Mouse (Mus musculus): ENCODE data around the gene Olfr1359. TPM values are rescaled to one million over a fixed set of nuclear protein-coding genes. Genes with fewer than 3 reads are reported as not detected.
"Not testable (repeated sequence)": the region's sequence is repeated elsewhere in the genome, so short reads cannot be mapped to it uniquely, and the experiment has no call there.

Gene Olfr1359
- polyA plus RNA-seq, 1 experiment: not detected

DNA sequence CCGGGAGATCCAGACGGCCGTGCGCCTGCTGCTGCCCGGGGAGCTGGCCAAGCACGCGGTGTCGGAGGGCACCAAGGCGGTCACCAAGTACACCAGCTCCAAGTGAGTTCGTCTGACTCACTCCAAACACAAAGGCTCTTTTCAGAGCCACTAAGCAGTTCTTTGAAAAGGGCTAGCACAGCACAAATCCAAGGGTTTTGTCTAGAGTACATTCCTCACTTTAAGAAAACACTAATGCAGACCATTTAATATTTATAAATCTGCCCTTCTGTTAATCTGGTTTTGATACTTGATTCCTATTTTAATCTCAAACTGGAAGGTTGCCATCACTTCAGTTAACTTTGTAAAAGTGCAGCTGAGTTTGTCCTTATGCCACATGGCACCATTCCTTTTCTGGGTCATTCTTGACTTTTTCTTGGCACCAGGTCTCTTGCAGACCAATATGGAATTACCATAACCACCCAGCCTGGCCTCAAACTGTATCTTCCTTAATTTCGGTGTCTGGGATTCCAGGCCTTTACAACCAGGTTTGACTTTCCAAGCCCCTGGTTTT lies 24.5 kb downstream of the Olfr1359 start:
- TF ChIP-seq GATA1 (IDR thresholded peaks at IDR 0.05; ENCODE audit: low read length): no peak

DNA sequence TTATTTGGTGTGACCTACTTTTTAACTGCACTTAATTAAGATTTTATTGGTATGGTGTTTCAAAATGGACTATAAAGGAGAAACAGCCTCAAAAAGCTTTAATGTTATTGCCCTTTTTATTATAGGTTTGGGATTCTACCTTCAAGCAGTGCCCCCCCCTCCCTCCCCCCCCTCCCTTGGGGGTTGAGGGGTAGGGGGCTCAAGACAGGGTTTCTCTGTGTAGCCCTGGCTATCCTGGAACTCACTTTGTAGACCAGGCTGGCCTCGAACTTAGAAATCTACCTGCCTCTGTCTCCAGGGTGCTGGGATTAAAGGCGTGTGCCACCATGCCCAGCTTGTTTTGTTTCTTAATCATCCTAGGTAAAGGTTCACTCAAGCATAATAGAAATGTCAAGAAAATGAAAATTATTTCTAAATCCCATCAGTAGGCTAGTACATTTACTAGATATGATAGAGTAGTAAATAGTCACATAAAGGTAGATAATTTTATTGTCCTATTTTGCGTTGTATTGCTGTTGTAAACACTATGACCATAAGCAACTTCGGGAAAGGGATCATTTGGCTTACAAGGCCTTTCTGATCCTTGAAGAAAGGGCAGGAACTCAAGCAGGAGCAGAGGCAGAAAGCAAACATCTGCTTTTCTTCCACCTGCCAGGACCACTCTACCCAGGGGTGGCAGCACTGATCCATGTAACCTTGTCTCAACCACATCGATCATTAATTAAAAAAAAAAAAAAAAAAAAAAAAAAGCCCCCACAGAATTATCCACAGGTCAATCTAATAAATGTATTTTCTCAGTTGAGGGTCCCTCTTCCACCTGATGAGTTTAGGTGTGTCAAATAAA lies 25.3 kb downstream of the Olfr1359 start:
- no peak for TF ChIP-seq GATA1 (IDR thresholded peaks at IDR 0.05; ENCODE audit: low read length)

DNA sequence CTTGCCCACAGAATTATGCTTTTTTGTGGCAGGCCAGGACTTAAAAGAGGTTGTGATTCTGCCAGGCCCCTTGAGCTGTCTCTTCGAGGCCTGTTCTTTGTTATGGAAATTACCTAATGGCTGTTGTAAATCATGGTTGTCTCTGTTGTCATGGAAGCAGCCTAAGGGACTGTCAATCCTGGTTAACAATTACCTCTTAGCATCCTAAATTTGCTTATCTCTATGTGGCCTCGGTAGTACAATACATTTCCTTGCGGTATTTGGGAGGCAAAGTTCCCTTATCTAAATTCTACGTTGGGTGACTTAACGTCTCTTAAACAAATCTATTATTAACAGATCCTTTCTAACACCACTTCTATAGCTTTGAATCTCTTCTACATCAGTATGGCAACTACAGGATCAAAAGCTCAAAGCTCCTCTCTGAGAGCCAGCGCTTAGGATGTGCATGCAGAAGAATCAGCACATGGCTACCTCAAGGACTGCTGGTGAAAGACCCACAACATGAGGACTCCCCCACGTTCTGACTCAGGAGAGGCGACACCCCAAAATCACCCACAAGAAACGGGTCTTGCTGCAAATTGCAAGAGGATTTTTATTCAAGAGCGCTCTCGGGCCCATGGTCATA lies 30.1 kb downstream of the Olfr1359 start:
- TF ChIP-seq GATA1 (IDR thresholded peaks at IDR 0.05; ENCODE audit: low read length): no peak

DNA sequence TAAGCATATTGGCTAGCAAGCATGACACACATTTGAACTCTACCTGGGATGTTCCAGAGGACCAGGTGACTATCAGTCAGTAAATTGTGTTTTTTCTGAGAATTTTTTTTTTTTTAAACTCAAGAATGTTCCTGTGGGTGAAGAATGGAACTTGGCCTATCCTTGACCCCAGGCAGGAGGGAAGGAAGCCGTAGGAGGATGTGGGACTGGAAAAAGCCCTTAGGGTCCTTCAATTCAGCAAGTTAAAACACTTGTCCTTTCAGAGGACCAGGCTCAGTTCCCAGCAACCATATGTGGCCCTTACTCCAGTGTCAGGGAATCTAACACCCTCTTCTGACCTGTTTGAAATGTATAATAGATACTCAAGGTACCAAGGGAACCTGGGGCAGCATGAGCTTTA lies 31.6 kb downstream of the Olfr1359 start:
- no peak for TF ChIP-seq GATA1 (IDR thresholded peaks at IDR 0.05; ENCODE audit: low read length)

DNA sequence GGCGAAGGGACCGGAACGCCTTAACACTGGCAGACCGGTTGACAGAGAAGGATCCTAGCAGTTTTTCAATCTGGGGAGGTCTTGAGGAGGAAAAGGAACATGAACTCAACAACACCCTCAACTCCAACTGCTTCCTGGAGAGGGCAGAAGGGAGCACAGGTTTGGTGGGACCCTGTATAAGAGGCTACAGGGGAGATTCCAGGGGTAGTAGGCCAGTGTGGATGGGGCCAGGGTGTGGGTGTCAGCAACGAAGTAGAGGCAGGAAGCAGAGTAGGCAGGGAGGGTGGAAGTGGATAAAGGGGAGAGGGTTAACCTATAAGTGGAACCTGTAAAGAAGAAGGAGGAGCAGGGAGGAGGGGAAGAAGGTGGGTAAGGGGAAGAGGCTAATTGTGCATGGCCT lies 35.6 kb downstream of the Olfr1359 start:
- no peak for TF ChIP-seq GATA1 (IDR thresholded peaks at IDR 0.05; ENCODE audit: low read length)

DNA sequence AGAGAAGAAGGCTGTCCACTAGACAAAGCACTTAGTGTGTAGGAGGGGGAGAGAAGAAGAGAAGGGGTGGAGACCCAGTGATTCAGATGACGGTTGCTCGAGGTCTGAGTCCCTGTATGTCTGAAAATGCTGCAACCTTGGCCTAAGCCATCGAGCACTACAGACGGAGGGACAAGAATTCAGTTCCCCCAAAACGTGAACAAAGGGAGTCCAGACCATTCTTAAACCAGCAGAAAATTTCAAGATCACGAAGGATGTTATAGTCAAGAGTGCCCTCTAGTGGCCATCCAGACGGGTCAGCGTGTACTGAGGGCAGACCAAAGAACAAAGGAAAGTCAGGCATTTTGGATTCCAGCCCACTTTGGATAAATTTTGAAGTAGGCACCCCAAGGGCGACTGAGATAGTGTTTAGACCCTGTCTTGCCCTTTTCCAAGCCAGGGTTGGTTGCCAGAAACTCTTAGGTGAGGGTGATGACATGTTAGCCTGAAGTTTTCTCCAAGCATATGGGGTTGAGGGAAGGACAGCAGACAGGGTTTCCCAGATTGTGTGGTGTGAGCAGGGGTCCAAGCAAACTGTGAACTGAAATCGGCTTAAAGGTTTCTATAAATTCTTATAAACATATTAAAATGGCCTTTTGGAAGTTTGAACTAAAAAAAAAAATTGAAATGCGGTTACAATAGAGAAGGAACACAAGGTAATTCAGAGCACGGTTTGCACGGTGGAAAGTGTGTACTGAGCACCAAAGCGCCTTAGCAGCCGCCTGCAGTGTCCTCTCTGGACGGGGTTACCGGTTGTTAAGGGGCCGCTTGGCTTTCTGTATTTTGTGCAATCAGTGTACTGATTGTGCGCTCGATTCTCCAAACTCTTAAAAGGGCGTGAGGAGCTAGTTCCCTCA lies 36.3 kb downstream of the Olfr1359 start:
- TF ChIP-seq GATA1 (IDR thresholded peaks at IDR 0.05; ENCODE audit: low read length): no peak

DNA sequence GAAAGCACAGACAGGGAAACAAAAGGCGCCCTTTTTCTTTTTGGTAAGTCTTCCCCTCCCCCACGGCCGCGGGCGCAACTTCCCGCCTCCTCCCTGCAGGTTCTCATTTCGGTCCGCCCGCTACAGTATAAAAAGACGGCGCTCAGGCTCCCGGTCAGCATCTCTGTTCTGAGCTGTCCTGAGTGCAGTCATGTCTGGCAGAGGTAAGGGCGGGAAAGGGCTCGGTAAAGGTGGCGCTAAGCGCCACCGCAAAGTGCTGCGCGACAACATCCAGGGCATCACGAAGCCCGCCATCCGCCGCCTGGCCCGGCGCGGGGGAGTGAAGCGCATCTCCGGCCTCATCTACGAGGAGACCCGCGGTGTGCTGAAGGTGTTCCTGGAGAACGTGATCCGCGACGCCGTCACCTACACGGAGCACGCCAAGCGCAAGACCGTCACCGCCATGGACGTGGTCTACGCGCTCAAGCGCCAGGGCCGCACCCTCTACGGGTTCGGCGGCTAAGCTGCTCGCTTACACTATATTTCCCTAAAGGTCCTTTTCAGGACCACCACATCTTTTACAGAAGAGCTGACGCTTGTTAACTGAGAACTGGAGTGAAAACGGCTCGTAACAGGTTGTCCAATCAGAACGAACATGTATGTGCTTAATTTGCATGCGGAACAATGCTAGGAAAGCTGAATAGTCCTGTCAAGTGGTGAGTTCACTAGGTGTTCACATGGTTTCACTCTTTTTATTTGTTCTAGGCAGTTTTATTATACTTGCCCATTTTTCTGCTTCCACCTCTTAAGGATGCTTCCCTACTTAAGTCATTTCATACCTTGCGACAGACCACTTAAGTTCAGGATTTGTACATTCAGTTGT lies 37.2 kb downstream of the Olfr1359 start, which contains the start of gene Hist1h4j:
Gene Hist1h4j, plus strand, starts transcription at position 159 of the 862 bp plus-strand sequence.
- TF ChIP-seq GATA1 (IDR thresholded peaks at IDR 0.05; ENCODE audit: low read length): not testable (repeated sequence)

DNA sequence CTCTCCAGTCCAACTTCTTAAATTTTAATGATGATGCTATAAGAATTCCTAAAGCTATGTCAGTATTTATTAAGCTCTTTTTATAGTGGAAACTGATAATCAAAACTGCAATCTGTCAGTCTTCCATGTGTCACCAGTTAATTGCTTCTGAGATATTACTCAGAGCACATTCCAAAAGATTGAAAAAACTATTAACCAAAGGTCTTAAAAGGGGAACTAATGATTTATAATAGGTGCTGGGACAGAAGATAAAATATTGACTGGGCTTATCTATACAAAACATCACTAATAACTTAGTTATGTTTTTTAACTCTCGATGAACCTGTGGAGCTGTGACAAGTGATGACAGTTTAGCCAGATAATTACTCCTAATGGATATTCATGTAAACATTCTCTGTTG lies 47.1 kb downstream of the Olfr1359 start:
- TF ChIP-seq GATA1 (IDR thresholded peaks at IDR 0.05; ENCODE audit: low read length): peak; percentile 39

DNA sequence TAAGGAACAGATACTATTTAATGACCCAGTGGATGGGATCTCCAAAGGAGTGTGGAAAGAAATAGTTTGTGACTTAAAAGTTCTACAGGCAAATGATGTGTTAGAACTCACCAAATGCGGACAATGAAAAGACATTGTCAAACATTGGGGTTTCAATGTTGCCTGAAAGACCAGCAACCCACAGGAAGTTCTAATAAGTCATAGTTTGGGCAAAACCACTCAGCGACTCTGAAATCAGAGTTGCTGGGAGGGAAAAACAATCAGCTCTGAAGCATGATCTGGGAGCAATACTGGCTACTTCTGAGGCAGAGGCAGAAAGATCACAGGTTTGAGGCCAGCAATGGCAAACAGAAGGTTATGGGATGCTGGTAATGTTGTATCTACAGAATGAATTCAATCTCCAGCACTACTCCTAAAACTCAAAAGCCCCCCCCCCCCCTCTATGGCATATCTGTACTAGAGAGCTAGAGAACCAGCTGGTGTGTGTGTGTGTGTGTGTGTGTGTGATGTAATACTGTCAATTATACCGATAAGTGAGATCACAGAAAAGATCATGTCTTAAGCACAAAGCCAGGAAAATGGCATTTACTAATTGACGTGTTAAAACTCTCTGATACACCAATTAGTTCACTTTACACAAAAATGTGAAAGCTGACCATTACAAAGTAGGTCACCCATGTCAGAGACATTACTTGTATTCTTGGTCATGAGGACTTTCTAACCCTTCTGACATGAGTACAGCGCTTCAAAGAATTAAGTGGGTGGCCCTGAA lies 51.7 kb downstream of the Olfr1359 start:
- TF ChIP-seq GATA1 (IDR thresholded peaks at IDR 0.05; ENCODE audit: low read length): no peak

DNA sequence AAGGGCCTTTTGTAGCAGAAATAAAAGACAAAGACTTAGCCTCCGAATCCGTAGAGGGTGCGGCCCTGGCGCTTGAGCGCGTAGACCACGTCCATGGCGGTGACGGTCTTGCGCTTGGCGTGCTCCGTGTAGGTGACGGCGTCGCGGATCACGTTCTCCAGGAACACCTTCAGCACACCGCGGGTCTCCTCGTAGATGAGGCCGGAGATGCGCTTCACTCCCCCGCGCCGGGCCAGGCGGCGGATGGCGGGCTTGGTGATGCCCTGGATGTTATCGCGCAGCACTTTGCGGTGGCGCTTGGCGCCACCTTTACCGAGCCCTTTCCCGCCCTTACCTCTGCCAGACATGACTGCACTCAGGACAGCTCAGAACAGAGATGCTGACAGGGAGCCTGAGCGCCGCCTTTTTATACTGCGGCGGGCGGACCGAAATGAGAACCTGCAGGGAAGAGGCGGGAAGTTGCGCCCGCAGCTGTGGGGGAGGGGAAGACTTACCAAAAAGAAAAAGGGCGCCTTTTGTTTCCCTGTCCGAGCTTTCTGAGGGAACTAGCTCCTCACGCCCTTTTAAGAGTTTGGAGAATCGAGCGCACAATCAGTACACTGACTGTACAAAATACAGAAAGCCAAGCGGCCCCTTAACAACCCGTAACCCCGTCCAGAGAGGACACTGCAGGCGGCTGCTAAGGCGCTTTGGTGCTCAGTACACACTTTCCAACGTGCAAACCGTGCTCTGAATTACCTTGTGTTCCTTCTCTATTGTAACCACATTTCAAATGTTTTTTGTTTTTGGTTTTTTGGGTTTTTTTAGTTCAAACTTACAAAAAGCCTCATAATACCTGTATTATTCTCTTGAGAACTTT lies 52.5 kb downstream of the Olfr1359 start, which contains the start of gene Hist1h4k:
Gene Hist1h4k, minus strand, starts transcription at position 347 of the 859 bp plus-strand sequence.
- not testable (repeated sequence) for TF ChIP-seq GATA1 (IDR thresholded peaks at IDR 0.05; ENCODE audit: low read length)

DNA sequence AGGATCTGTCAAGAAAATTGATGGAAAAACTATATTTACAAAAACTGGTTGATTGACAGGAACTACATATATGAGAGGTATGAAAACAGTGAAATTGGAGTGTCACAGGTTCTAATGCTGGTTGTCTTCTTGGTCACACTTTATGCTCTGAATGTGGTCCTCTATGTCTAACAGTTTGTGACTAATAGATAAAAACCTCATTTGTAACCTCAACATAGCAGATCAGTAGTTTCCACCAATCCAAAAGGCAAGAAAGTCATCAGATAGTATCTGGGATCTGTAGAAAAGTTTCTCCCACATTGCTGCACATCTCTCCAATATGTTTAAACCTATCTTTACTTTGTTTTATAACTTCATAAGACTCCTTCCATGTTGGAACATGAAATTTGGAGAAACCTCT lies 53.5 kb downstream of the Olfr1359 start:
- TF ChIP-seq GATA1 (IDR thresholded peaks at IDR 0.05; ENCODE audit: low read length): no peak

DNA sequence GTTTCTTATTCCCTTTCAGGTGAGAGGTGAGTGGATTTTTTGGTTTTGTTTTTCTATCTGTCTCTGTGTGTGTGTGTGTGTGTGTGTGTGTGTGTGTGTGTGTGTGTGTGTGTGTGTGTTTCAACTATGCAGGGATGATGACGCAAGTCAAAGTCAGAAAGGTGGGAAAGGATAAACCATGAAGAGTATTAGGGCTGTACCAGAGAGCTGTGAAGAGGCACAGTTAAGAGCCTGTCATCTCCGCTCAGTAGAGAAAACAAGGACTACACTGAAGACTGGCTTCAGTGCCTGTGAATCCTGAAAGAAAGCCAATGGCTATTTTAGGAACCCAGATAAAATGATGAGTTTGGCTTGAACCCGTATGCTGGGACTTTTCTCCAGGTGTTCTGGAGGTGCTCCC lies 53.9 kb downstream of the Olfr1359 start:
- no peak for TF ChIP-seq GATA1 (IDR thresholded peaks at IDR 0.05; ENCODE audit: low read length)

DNA sequence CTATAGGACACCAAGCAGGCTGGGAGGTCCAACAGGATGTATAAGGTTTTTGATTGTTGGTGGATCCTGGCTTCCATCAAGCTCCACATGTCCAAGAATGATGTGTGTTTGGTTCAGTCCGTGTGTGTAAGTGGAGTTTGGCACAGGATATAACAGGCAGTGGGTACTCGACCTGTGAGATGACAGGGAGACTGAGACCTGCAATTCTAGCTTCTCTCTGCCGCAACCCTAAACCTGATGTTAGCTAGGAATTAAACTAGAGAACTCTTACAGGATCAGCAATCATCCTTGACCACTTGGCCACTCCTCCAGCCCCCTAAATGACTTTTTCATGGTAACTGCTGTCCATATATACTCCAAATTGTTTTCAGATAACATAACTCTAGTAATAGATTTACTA lies 54.4 kb downstream of the Olfr1359 start:
- TF ChIP-seq GATA1 (IDR thresholded peaks at IDR 0.05; ENCODE audit: low read length): no peak
